Mouse (Mus musculus) 416B (cell line): ENCODE data around the gene Mrgpra3.

Experiments
- DNase-seq: peaks from one replicate; pipeline ENCODE4 v3.0.0; 2011; ENCODE audit warnings: low read depth

Mrgpra3 gene

DNA sequence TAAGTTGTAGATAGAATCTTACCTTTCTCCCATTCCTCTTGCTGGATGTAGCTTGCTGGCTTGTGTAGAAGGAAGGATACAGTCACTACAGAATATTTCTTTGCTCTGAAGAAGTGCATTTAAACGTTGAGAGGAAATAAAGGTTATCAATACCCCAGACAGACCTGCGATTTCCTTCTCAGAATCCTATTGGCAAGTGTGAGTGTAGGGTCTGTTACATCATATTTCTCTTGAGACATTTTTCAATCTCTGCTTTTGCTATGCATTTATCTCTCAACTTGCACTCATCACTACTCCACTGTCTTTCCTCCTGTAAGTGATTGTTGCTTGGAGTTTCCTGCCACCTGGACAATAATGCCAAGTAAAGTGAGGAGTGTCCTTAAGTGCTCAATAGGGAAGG, at the start of gene Mrgpra3:
Gene Mrgpra3, minus strand, starts transcription at position 101 of the 400 bp plus-strand sequence.
- DNase-seq: no peak
